Mouse (Mus musculus) left cerebral cortex, postnatal 25 days (tissue): ENCODE data around the gene Srpk2. TPM values are rescaled to one million over a fixed set of nuclear protein-coding genes. Genes with fewer than 3 reads are reported as not detected.
A peak's percentile ranks its signal among the peaks of the same experiment; 100 is the strongest.

Source experiments
- DNase-seq, 2 experiments: peaks; one replicate each; pipeline ENCODE4 v3.0.0; 2022; ENCODE audit warnings: low spot score in 2 of 2, mixed read lengths in 1 of 2
- intact Hi-C: fragments of 180-260 bp; cut with DNase I; formaldehyde crosslinking; loops from one replicate; pipeline ENCODE4 v1.15.1; 2025
- total RNA-seq, 2 experiments: library from RNA; stranded (reverse); gene quantifications; 2 replicates each; pipeline ENCODE4 v1.2.3; 2021

Gene Srpk2
- total RNA-seq, 2 experiments from 2014 or later = 186 to 190 TPM

GRCm38 (mm10) chr5:23518673-23519072, 165.7 kb downstream of the Srpk2 start:
- intact Hi-C loops = loop anchor here (1.0 kb wide), 1 partner anchor 13 kb away; no protein-coding TSS in a partner anchor
- DNase-seq = no peak

DNA sequence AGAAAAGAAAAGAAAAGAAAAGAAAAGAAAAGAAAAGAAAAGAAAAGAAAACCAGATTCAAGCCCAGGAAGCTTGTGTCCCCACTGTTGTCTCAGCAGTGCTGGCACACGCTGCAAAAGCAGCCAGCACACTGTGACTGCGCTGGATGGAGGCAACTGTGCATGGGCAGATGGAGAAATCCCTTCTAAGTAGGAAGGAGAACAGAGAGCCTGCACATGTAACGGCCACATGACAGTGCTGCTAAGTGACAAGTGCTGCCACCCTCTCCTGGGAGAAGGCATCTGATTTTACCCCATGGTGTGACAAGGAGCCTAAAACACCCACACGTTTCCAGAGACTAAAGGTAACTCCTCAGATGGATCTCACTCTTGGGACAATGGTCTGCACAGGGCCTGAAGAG, 166.6 kb downstream of the Srpk2 start:
- intact Hi-C loops = no loop called here
- DNase-seq = peak; percentile 71 to 92

GRCm38 (mm10) chr5:23516962-23517361, 167.5 kb downstream of the Srpk2 start:
- DNase-seq = no peak
- intact Hi-C loops = no loop called here

DNA sequence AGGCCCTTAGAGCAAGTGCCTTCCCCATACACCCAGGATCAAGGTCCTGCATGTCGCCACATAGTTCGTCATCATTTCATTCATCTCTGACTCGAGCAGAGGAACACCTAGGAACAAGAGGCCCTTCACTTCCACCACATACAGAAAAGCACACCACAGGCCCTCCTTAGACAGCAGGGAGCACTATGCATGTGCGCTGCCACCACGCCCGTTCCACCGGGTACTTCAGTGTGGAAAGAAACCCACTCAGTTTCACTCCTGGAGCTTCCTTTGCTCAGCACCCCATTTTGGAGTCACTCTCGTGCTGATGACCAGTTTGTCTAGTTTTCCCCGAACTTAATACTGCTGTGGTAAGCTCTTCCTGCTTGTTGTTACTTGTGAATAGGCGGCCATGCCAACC, 169.4 kb downstream of the Srpk2 start:
- DNase-seq = no peak
- intact Hi-C loops = no loop called here

- intact Hi-C loops = no loop called here
- DNase-seq = no peak
These were observed 170.9 kb downstream of the Srpk2 start for GRCm38 (mm10) chr5:23513468-23513867.

DNA sequence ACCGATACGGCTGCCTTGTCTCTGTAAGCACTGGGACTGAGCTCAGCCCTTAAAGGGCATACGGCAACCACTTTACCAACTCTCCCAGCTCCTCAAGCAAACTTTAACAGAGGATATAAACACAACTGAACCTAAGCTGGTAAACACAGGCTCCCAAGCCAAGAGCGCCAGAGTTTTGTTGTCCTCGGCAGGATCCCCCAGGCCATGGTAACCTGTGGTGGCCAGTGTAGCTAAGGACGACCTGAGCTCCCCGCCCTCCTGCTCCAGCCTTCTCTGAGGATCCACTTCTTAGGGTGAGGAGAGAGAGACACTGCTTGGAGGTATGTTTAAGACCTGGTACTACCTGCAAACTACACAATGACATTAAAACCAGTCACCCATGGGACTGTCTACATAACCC, 171.9 kb downstream of the Srpk2 start:
- no peak for DNase-seq
- intact Hi-C loops = no loop called here

GRCm38 (mm10) chr5:23511456-23511855, 173.0 kb downstream of the Srpk2 start:
- DNase-seq = no peak
- intact Hi-C loops = no loop called here

DNA sequence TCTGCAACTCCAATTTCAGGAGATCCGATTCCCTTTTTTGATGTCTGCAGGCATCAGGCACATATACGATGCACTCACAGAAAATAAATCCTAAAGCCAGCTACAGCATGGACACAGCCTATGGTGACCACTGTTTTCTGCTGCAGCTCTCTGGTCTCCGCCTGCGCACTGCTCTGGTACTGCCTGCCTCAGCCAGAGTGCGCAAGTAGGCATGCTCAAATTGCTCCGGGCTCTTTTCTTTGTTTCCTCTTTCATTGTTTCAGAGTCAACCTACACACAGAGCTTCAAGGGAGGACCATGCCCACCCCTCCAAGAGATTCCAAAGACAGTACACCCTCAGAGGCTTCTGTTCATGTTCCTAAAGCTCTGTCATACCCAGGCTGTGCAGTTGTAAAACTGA, 175.8 kb downstream of the Srpk2 start:
- intact Hi-C loops = loop anchor here (5.0 to 10.0 kb wide), 2 partner anchors 109 to 246 kb away; no protein-coding TSS in a partner anchor
- DNase-seq = no peak

DNA sequence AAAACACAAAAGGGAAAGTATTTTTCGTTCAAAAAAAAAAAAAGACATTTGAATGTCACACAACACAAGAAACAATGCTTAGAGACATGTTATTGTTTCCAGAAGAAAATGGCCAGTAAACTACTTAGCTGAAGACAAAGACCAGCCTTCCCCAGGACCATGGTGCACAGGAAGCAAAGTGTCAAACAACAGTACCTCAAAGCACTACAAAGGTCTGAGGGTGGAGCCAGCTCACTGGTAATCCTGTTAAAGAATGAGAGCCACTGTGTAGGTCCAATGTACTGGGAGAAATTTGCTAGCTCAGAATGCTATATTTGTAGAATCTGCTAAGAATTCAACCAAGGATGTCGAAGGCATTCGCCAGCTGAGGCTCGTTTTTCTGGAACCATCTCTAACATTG, 177.2 kb downstream of the Srpk2 start:
- DNase-seq = no peak
- intact Hi-C loops = loop anchor here (5.0 to 10.0 kb wide), 2 partner anchors 110 to 248 kb away; no protein-coding TSS in a partner anchor

DNA sequence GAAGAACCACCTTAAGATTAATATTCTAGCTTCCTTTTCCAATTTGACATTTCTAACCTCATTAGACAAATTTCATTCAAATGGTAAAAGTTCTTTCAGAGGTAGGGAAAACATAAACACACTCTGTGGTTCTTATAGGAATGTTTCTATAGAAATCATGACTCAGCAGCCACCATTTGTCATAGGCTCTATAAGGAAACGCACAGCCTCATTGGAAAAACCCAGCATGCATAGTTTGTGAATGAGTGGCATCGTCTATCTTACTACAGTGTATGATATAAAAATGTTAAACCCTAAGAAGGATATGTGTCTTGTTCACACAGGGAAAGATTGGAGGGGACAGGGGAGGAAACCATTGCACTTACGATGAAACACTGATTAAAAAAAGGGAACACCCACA, 178.8 kb downstream of the Srpk2 start:
- intact Hi-C loops = loop anchor here (5.0 to 10.0 kb wide), 2 partner anchors 112 to 249 kb away; no protein-coding TSS in a partner anchor
- no peak for DNase-seq

GRCm38 (mm10) chr5:23502317-23502937, 182.0 kb downstream of the Srpk2 start:
- no peak for DNase-seq
- intact Hi-C loops = loop anchor here (10.0 kb wide), 1 partner anchor 252 kb away; no protein-coding TSS in a partner anchor

- DNase-seq = peak in 1 of 2 experiments; percentile 82
- intact Hi-C loops = loop anchor here (10.0 kb wide), 1 partner anchor 253 kb away; no protein-coding TSS in a partner anchor
These were observed 182.7 kb downstream of the Srpk2 start for GRCm38 (mm10) chr5:23501582-23502316.

- intact Hi-C loops = loop anchor here (10.0 kb wide), 1 partner anchor 254 kb away; no protein-coding TSS in a partner anchor
These were observed 183.7 kb downstream of the Srpk2 start for GRCm38 (mm10) chr5:23500715-23501114.

GRCm38 (mm10) chr5:23499257-23499656, 185.2 kb downstream of the Srpk2 start:
- DNase-seq = no peak
- intact Hi-C loops = no loop called here

More at GRCm38 (mm10) chr5:23500715-23501114, 183.7 kb downstream of the Srpk2 start:
- no peak for DNase-seq

- peak in 1 of 2 experiments; percentile 70 for DNase-seq
- intact Hi-C loops = no loop called here
These were observed 186.5 kb downstream of the Srpk2 start for GRCm38 (mm10) chr5:23497920-23498319.

GRCm38 (mm10) chr5:23496933-23497332, 187.5 kb downstream of the Srpk2 start:
- intact Hi-C loops = no loop called here

DNA sequence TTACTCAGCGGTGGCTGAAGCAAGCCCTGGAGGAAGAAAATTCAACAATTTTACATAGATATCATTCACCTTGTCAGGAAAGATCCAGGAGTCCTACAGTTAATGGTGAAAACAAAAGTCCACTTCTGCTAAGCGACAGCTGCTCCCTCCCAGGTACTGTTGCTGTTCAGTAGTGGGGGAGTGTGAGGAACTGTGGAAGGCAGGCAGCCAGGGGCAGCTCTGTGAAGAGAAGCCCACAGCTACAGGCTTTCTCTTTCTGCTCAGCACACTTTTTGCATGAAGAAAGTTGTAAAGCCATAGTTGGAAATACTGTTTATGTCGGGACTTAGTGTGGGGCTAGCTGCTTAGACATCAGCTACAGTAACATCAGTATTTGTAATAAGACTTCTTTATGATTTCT, 188.0 kb downstream of the Srpk2 start:
- no peak for DNase-seq
- intact Hi-C loops = no loop called here

More at GRCm38 (mm10) chr5:23496933-23497332, 187.5 kb downstream of the Srpk2 start:
- no peak for DNase-seq

- intact Hi-C loops = no loop called here
These were observed 193.6 kb downstream of the Srpk2 start for GRCm38 (mm10) chr5:23490797-23491196.

GRCm38 (mm10) chr5:23489231-23489630, 195.2 kb downstream of the Srpk2 start:
- DNase-seq = no peak
- intact Hi-C loops = no loop called here

More at GRCm38 (mm10) chr5:23490797-23491196, 193.6 kb downstream of the Srpk2 start:
- no peak for DNase-seq

DNA sequence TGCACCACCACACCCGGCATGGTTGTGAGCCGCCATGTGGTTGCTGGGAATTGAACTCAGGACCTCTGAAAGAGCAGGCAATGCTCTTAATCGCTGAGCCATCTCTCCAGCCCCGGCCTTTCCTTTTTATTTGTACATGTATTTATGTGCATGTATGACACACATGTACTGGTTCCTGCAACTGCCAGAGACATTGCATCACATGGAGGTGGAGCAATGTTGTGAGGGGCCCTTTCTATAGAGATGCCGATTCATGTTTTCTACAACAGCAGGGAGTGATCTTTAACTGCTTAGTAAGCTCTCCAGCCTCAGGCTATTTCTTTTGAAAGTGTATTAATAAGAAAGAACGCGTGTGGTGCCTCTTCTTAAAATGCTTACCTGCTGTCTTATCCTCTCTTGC, 200.6 kb downstream of the Srpk2 start:
- DNase-seq = no peak
- intact Hi-C loops = no loop called here
